Mouse (Mus musculus): ENCODE results near the gene Mpv17l.

DNA sequence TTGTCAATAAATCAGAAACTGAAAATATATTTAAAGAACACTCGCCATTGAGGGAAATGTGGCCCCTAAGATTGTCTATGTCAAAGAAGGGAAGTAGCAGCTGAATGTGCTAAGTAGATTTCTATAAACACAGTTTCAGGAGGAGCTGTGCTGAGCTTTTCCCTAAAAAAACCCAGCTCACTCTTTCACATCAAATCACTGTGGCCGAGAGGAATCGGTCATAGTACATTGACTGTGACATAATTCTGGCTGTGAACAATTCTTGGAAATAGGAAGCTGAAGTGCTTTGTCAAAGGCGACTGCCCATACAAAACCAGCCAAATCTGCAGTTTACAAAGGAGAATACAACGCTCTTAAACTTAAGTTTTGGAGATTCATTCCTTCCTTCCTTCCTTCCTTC is 36.3 kb upstream of the Mpv17l start:
- no peak for TF ChIP-seq GATA1 (IDR thresholded peaks at IDR 0.05; ENCODE audit: borderline replicate concordance, low read length)
- no peak for TF ChIP-seq FLI1 (IDR thresholded peaks at IDR 0.05; ENCODE audit: low read length)

All from megakaryocyte, embryonic 14.5 days (primary cell).